Mouse (Mus musculus) liver, adult (tissue): Measurements from ENCODE around the gene Csf2rb2.

ENCODE experiments used
- GATA4 ChIP-seq: IDR thresholded peaks from 2 replicates; pipeline ENCODE4 v1.6.1; 2014; ENCODE audit warnings: mild to moderate bottlenecking, low read length; ENCODE audit not compliant: insufficient replicate concordance

The Csf2rb2 gene

DNA sequence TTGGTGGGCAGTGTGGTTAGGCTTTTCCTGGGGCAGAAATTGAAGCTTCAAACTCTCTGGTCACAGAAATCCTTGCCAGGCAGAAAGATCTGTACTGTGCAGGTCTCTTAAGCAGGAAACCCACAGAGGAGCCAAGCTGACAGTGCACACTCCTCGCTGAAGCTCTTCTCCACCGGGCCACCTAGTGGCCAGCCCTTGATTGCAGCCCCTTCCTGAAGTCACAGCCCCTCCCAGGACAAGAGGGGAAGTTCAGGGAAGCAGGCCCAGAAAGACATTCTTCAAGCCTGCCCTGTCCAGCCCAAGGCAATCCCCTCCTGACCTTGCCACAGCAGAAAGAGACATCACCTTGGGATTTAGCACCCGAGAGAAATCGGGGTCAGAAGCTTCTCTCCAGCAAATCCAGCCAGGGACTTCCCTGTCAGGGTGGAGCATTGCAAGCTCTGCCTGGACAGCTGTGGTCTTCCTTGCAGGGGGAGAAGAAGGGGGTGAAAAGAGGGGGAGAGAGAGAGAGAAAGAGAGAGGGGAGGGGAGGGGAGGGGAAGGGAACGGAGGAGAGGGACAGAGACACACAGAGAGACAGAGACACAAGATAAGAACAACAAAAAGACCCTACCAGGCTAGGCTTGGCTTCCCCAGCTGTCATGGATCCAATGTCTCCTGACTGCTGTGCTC lies 15.4 kb upstream of the Csf2rb2 start:
- TF ChIP-seq GATA4, result no peak

DNA sequence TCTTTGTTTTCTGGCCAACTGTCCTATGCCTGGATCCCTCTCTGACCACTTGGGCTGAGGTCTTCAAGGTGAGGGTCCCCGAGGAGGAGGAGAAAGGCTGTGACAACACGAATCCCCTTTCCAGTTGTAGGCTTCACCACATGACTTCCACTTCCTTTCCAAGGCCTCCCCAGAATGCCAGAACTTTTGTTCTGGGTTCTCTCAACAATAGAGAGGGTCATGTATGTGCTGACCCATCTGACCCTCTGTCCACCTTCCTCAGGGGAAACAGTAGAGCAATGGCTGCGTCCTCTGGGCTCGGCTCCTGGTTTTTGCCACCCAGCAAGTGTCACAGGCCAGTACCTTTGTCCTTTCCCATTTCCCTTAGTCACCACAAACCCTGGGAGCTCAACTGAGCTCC lies 5.5 kb upstream of the Csf2rb2 start:
- no peak for TF ChIP-seq GATA4

DNA sequence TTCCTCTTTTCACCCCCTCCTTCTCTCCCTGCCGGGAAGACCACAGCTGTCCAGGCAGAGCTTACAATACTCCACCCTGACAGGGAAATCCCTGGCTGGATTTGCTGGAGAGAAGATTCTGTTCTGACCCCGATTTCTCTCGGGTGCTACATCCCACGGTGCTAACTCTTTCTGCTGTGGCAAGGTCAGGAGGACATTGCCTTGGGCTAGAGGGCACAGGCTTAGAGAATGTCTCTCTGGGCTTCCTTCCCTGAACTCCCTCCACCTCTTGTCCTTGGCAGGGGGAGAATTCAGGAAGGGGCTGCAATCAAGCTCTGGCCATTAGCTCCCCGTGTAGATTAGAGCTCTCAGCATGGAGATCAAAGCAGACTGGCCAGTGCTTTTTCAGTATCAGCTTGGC lies 4.3 kb upstream of the Csf2rb2 start:
- TF ChIP-seq GATA4, result no peak

DNA sequence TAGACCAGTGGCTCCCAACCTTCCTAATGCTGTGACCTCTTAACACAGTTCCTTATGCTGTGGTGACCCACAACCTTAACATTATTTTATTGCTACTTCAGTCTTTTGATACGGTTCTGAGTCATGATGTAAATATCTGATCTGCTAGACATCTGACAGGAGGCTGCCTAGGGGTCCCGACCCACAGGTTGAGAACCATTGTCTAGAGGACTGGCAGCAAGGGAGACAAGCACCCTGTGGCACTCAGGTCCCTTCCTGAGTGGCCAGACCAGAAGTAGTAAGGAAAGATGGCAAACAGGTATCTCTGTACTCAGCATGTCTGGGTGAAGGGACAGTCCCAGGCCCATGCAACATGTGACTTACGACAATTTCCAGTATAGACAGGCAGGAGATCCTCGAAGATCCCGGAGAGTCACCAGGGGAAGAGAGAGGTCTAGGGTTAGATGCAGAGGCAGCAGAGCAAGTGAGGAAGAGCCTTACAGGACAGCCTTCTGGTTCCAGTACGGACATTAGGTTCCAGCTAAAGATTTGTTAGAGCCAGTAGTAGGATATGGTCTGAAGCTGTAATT lies 1.8 kb downstream of the Csf2rb2 start:
- no peak for TF ChIP-seq GATA4

DNA sequence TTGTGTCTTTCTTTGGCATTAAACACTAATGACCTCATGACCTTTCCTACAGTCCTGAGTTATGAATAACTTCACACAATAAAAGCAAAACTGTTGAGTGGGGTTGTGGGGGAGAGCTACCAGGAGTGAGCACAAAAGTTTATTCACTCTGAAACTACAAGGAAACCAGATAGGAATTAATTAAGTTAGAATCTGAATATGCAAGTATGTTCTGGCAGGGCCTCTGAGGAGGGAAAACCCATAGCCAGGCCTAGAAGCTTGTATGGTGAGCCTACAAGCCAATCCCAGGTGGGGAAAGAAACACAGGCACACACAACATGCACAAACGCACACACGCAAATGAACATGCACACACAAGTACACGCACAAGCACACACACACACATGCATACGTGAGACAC lies 2.8 kb downstream of the Csf2rb2 start:
- TF ChIP-seq GATA4, result no peak

DNA sequence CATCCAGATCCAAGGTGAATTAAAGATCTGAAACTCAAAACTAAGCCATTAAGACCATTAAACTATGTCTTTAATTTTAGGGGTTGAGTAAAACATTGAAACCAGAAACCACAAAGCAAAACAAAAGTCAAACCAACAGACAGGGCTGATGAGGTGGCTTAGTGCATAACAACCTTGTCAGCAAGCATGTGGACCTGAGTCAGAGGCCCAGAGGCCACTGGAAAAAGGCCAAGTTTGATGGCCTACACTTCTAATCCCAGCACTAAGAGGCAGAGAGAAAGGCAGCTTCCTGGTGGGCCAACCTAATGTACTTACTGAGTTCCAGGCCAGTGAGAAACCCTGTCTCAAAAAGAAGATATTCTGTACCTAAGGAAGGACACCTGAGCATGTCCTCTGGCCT lies 4.7 kb downstream of the Csf2rb2 start:
- TF ChIP-seq GATA4, result no peak

DNA sequence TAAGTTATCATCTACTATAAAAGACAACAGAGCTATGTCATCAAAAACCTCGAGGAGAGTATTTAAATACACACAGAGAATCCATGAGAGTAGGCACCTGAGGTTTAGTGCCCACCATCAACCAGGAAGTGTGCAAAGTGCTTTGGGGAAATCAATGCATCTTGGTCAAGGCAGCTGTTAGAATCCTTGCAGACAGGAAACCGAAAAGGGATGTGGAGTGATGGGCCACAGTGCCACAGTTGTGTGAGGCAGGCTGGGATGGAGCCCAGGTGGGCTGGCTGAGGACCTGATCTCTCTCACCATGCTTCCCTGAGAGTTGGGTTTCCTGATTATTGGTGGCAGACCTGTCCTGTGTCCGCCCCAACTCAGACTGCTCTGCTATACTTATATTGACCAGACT lies 5.9 kb downstream of the Csf2rb2 start:
- no peak for TF ChIP-seq GATA4

DNA sequence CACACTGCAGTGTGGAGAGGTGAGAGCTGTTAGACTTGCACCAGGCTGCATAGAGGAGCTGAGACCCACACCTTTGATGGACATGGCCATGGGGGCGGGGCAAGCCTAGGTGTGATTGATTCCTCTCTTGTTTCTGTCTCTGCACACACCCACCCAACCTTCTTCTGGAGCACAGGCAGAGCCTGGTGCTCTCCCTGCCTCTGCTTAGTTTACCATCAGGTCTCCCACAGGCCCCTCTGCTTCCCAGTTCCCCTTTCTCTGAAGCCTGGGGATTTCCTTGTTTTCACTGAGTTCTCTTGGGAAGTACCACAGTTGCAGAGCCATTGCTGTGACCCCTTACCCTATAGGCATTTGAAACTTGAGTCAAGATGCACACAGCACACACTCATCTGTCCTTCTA lies 7.0 kb downstream of the Csf2rb2 start:
- no peak for TF ChIP-seq GATA4

DNA sequence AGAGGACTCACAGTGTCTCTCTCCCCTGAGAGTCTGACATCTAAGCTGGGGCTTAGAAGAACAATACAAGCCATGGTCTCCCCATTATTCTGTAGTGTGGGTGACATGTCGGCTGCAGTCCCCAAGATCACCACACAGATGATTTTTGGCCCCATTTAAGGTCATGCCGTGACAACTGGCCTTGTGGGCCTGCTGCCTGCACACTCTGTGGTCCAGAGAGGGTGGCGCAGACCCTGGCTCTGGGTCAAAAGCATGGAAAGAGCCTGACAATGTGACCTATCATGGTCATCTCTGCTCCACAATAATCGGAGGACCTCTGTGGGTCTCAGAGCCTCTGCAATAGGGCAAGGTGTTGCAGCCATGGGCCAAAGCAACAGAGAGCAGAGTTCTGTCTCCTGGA lies 11.8 kb downstream of the Csf2rb2 start:
- TF ChIP-seq GATA4, result no peak

DNA sequence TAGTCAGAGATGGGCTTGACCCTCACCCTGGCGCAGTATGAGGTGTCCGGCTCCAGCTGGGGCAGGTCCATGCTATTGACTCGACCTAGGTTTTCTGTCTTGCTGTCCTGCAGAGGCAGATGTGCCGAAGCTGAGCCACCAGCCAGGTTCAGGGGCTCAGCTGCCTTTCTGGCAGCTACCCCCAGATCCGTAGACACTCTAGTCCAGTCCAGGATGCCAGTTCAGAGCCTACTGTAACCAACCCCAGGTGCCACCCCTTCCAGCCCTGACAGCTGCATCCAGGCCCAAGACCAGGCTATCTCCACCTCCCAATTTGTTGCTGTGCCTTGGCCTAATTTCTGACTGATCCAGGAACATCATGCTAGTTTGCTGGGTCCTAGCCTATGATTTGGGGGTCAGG lies 17.6 kb downstream of the Csf2rb2 start:
- no peak for TF ChIP-seq GATA4

DNA sequence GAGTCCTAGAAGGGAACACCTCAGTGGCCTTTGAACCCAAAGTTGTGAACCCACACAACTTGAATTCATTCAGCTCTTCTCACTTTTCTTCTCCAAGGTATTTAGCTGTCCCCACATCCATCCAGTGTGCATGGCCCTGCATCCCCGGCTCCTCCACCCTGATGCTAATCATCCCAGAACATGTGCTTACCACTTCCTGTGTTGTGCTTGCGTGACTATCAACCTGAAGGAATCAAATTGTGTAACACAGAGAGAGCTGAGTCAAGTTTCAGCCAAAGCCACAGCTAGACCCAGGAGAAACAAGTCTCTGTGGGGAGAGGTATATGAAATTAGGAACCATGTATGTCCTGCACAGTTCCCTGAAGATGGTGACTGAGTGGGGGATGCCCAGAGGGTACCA lies 27.2 kb downstream of the Csf2rb2 start:
- no peak for TF ChIP-seq GATA4

DNA sequence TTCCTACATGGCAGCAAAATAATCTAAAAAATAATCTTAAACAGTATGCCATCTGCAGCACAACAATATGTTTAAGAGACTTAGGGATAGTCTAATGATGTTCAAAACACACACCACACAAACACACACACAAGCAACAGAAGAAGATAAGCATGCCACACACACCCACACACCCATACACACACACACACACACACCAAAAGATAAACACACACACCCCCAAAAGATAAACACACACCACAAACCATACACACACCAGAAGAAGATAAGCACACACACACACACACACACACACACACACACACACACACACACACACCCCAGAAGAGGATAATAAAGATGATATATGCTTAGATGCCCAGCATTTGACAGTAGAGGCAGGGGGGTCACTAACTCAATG lies 34.3 kb downstream of the Csf2rb2 start:
- no peak for TF ChIP-seq GATA4

DNA sequence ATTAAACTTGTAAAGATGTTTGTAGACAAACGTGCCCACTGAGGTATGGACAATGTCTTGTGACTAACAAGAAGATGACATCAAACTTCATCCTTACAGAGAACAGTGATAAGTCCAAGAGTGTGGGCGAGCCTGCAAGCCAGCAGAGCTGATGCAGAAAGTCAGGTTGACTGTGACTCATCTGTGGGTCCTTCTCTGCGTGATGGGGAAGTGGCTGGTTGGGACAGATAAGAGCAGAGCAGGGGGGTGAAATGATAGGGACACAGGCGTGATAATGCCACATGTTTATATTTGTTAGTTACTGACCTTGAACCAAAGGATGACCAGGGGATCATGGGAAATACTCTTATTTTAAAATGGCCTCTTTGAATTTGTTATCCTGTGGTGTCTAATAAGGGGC lies 37.7 kb downstream of the Csf2rb2 start:
- TF ChIP-seq GATA4, result peak; percentile 66; the same call in 1 of the 2 replicates

DNA sequence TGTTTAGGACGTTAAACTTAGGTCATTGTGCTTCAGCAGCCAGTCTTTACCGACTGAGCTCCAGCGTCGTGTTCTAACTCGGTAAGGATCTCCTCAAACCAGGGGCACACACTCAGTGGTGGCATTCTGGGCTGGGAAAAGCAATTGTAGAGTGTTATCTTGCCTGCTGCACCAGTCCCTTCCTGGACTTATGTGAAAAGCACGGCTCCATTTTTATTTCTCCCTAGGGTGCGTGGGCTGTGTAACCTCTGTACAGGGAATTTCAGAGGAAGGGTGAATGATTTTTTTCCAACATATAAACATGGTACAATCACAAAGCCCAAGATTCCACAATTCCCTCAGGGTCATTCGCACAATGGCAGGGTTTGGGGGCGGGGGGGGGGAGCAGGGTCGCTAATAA lies 38.1 kb downstream of the Csf2rb2 start:
- no peak for TF ChIP-seq GATA4

DNA sequence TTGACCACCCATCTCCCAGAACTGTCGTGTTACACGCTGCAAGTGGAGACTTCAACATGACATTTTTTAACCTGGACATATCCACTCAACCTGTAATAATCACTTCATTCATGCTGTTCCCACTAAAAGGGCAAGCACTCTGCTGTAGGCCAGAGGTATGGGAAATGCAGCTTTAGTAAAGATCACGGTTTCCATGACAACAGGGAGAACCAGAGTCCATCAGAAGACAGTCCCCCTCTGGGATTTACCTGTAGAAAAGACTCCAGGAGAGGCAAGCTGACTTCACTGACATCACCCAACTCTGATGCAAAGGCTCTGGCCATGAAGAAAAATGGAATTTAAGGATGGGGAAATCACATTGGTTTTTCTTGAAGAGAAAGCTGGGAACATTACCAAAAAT lies 42.2 kb downstream of the Csf2rb2 start:
- no peak for TF ChIP-seq GATA4

DNA sequence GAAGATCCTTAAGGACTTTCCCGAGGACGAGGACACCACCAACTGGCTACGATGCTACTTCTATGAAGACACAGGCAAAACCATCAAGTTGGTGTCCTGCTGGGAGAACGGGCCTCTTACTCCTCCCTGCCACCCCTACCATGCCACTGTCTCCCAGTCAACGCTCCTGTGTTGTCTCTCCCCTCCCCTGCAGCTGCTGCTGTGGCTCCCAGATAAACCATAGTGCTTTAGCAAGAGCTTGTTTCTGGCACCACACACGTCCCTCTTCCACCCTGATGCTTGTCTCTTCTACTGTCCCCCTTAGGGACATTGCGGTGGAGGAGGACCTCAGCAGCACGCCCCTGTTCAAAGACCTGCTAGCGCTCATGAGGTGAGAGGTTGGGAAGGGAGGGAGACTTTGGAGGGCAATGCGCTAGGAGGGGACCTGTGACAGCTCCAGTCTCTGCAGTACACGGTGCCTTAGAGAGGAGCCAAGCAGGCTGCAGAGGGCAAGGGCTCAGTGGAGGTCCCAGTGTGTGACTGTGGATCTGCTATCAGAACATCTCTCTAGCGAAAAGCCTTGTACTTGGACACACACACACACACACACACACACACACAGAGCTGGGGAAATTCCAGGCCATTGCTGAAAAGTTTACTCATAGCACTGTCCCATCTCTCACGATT lies 44.7 kb downstream of the Csf2rb2 start:
- TF ChIP-seq GATA4, result no peak
